Mouse (Mus musculus) limb, embryonic 14.5 days (tissue): ENCODE measurements at regions not wholly inside any gene's neighbourhood (a gene's known extent, or its start where the extent isn't known, plus 50 kb on each side); places are given as distances from the start of the nearest gene placed in this dataset.
"Not testable (repeated sequence)": the region's sequence is repeated elsewhere in the genome, so short reads cannot be mapped to it uniquely, and the experiment has no call there.

ENCODE experiments used
- ATAC-seq: fragments of 200-750 bp; cut with Nextera tagmentation; 2 replicates; pipeline ENCODE4 v1.8.0; 2017; ENCODE audit warnings: low read depth, moderate number of reproducible peaks, moderate TSS enrichment; ENCODE audit not compliant: low FRiP score
- DNase-seq: peaks from one replicate; pipeline ENCODE4 v3.0.0-alpha.2; 2015; ENCODE audit warnings: low spot score
- H3K27ac ChIP-seq: fragments of 300-500 bp; sonication (generic); replicated peaks from 2 replicates; pipeline ENCODE4 v1.5.1; 2014; ENCODE audit warnings: low read depth, mild to moderate bottlenecking, low read length, moderate library complexity, mixed read lengths
- H3K27me3 ChIP-seq: fragments of 300-500 bp; sonication (generic); 2 replicates; pipeline ENCODE4 v1.6.1; 2014; ENCODE audit warnings: low read length, mixed read lengths; ENCODE audit not compliant: control insufficient read depth, insufficient read depth
- H3K36me3 ChIP-seq: fragments of 300-500 bp; sonication (generic); 2 replicates; pipeline ENCODE4 v1.6.1; 2014; ENCODE audit warnings: mild to moderate bottlenecking, low read length, moderate library complexity, mixed read lengths; ENCODE audit not compliant: control insufficient read depth, insufficient read depth
- H3K4me1 ChIP-seq: fragments of 300-500 bp; sonication (generic); 2 replicates; pipeline ENCODE4 v1.6.1; 2014; ENCODE audit warnings: antibody characterized with exemption, low read length, mixed read lengths; ENCODE audit not compliant: control insufficient read depth, insufficient read depth
- H3K4me2 ChIP-seq: fragments of 300-500 bp; sonication (generic); replicated peaks from 2 replicates; pipeline ENCODE4 v1.6.1; 2014; ENCODE audit warnings: low read depth, mild to moderate bottlenecking, low read length, moderate library complexity; ENCODE audit not compliant: severe bottlenecking
- H3K4me3 ChIP-seq: fragments of 300-500 bp; sonication (generic); replicated peaks from 2 replicates; pipeline ENCODE4 v1.5.1; 2014; ENCODE audit warnings: low read length
- H3K9ac ChIP-seq: fragments of 300-500 bp; sonication (generic); 2 replicates; pipeline ENCODE4 v1.6.1; 2014; ENCODE audit warnings: mild to moderate bottlenecking, low read depth, low read length, moderate library complexity; ENCODE audit not compliant: severe bottlenecking
- H3K9me3 ChIP-seq: fragments of 300-500 bp; sonication (generic); 2 replicates; pipeline ENCODE4 v1.6.1; 2016; ENCODE audit warnings: low read length; ENCODE audit not compliant: control insufficient read depth
- POLR2A ChIP-seq: fragments of 200-500 bp; IDR thresholded peaks from 2 replicates; pipeline ENCODE4 v1.8.0; 2012; ENCODE audit warnings: inconsistent platforms, mild to moderate bottlenecking, moderate library complexity, borderline replicate concordance; ENCODE audit not compliant: insufficient read depth, insufficient read length; ENCODE audit errors: extremely low read depth
- WGBS: fragments of 180-500 bp; shearing (Covaris S2); extraction: QIAGEN DNeasy Blood & Tissue Kit; methylation state at CpG from one replicate; pipeline ENCODE4 v1.1.7; 2014; 5-methylcytosine and 5-hydroxymethylcytosine counted together

DNA sequence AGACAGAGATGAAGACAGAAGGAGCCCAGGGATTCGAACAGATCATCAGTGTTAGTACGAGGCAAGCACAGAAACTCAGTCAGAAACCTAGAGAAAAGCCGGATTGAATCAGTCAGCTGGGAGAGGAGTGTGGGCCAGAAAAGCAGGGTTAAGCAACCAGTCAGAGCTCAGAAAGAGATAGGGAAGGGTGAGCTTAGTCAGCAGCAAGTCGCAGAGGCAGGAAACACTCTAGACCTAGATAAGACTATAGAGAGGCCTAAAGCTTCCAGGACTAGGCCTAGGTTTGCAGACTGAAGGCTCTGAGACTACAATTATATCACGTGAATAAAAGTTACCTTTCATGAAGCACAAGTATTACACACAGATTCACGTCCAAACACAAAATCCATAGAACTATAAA lies 160.6 kb upstream of the Olfr1324 start:
- Histone ChIP-seq H3K36me3 (peaks cover 13% of the 10 kb centered on the region; the same call in 1 of the 2 replicates), H3K27me3 (no peaks in the 10 kb centered on the region), H3K4me3 (no peak overlapping the region), H3K9ac (no peak overlapping the region), H3K4me1 (no peaks in the 10 kb centered on the region), H3K9me3 (no peaks in the 10 kb centered on the region), H3K4me2 (no peak overlapping the region), H3K27ac (no peak overlapping the region)
- ATAC-seq (no peak), DNase-seq (no peak)
- WGBS: 88% methylated on average over 6 of the region's 6 CpGs
- no peak for TF ChIP-seq POLR2A

DNA sequence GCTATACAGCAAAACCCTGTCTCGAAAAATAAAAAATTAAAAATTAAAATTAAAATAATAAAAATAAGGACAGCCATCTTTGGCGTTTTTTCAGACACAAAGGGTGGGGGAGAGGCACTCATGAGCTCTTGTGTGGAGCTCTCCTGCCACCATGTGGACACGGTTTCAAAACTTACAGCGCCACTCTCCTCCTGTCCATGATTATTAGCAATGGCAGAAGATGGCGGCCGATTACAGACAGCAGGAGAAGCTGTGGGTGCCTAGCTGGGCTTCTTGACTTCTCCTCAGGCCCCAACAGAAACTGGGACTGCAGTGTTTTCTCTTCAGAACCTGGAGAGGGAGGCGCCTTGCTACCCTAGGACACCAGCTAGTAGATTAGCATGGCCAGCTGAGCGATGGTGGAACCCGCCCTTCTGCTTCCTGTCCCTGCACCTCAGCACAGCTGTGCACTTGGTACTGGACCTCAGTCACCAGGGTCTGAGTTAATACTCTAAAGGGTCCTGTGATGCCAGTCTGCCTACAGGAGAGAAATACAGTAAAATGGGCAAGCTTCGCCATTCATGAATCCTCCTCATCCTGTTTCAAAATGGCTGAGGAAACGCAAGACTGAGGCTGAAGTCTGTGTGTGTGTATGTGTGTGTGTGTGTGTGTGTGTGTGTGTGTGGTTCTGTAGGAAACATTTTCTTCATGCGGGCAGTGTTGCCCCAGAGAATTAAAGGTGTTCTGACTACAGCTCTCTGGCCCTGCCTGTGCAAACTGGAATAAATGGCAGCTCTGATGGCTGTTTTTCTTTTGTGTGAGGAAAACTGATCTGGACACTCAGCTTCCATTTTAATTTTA lies 155.7 kb upstream of the Olfr1324 start:
- H3K9ac ChIP-seq: no peak overlapping the region
- no peak overlapping the region; the same call in 1 of the 2 replicates for H3K4me2 ChIP-seq
- H3K27me3 ChIP-seq: no peaks in the 10 kb centered on the region
- H3K36me3 ChIP-seq: peaks cover 13% of the 10 kb centered on the region; the same call in 1 of the 2 replicates
- ATAC-seq (no peak), DNase-seq (peak; percentile 48)
- H3K27ac ChIP-seq: peak overlapping the region; percentile 61
- WGBS: 70% methylated on average over 12 of the region's 12 CpGs
- TF ChIP-seq POLR2A: no peak
- peak overlapping the region; percentile 15; the same call in 1 of the 2 replicates for H3K4me3 ChIP-seq
- H3K4me1 ChIP-seq: no peaks in the 10 kb centered on the region
- no peaks in the 10 kb centered on the region for H3K9me3 ChIP-seq

GRCm38 (mm10) chrX:50580200-50580599 lies 151.9 kb upstream of the Olfr1324 start:
- WGBS: 74% methylated on average over 7 of the region's 7 CpGs
- 0 out of 2 replicates have a peak overlapping the region, but pooled peaks have one; percentile 13 for H3K27ac ChIP-seq
- no peak for TF ChIP-seq POLR2A
- no peaks in the 10 kb centered on the region for H3K9me3 ChIP-seq
- ATAC-seq (no peak), DNase-seq (peak; percentile 49)
- H3K4me2 ChIP-seq: peak overlapping the region; percentile 25; the same call in 1 of the 2 replicates
- no peaks in the 10 kb centered on the region for H3K27me3 ChIP-seq
- no peaks in the 10 kb centered on the region for H3K4me1 ChIP-seq
- H3K9ac ChIP-seq: peak overlapping the region; percentile 16; the same call in 1 of the 2 replicates
- H3K36me3 ChIP-seq: peaks cover 13% of the 10 kb centered on the region; the same call in 1 of the 2 replicates
- H3K4me3 ChIP-seq: peak overlapping the region; percentile 11

GRCm38 (mm10) chrX:50576824-50577223 lies 148.5 kb upstream of the Olfr1324 start:
- Histone ChIP-seq H3K4me3 (peak overlapping the region; percentile 14; the same call in 1 of the 2 replicates), H3K27me3 (no peaks in the 10 kb centered on the region), H3K4me1 (no peaks in the 10 kb centered on the region), H3K36me3 (peaks cover 7% of the 10 kb centered on the region; the same call in 1 of the 2 replicates), H3K27ac (no peak overlapping the region), H3K9me3 (no peaks in the 10 kb centered on the region), H3K4me2 (0 out of 2 replicates have a peak overlapping the region, but pooled peaks have one; percentile 10), H3K9ac (no peak overlapping the region)
- WGBS: 50% methylated on average over 7 of the region's 7 CpGs
- peak; percentile 52 for DNase-seq
- TF ChIP-seq POLR2A: no peak
- ATAC-seq: no peak

DNA sequence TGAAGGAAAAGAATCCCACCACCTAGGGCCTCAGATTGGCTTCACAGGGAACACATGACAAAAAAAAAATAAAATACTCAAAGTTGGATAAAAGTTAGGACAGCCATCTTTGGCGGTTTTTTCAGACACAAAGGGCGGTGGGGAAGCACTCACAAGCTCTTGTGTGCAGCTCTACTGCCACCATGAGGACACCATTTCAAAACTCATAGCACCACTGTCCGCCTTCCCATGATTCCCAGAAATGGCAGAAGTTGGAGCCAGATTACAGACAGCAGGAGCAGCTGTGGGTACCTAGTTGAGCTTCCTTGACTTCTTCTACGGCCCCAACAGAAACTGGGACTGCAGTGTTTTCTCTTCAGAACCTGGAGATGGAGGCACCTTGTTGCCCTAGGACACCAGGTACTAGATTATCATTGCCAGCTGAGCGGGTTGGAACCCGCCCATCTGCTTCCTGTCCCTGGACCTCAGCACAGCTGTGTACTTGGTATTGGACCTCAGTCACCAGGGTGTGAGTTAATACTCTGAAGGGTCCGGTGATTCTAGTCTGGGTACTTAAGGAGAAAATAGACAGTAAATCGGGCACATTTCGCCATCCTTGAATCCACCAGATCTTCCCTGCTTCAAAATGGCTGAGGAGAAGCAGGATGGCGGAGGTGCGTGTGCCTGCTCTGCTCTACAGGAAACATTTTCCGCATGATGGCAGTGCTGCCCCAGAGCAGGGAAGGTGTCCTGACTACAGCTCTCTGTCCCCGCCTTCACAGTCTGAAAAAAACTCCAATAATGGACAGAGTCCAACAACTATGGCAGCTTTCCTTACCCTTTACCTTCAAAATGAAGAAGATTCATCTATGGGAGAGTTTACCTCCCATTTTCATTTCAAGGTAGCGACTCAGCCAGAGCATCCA lies 144.1 kb upstream of the Olfr1324 start:
- WGBS: 67% methylated on average over 14 of the region's 14 CpGs
- H3K4me3 ChIP-seq: peak overlapping the region; percentile 16; the same call in 1 of the 2 replicates
- H3K4me1 ChIP-seq, H3K9me3 ChIP-seq, H3K27me3 ChIP-seq, H3K36me3 ChIP-seq, H3K27ac ChIP-seq, H3K9ac ChIP-seq, ATAC-seq, H3K4me2 ChIP-seq: not testable (repeated sequence)
- DNase-seq: peak; percentile 70
